Mouse (Mus musculus): ENCODE measurements around the gene Tfpt.

Tfpt gene

GRCm38 (mm10) chr7:3629543-3630477, at the start of gene Tfpt, which contains the start of gene Prpf31:
Gene Tfpt, minus strand, starts transcription at chr7:3629929.
Gene Prpf31, plus strand, starts transcription at chr7:3629985.
- peak; percentile 93 for DNase-seq (ENCODE audit: low read depth)

GRCm38 (mm10) chr7:3677342-3677741, 47.6 kb upstream of the Tfpt start, which contains the start of gene Tmc4:
Gene Tmc4, minus strand, starts transcription at chr7:3677553.
- DNase-seq (ENCODE audit: low read depth), result no peak

- DNase-seq (ENCODE audit: low read depth), result no peak
These were observed 46.6 kb upstream of the Tfpt start for GRCm38 (mm10) chr7:3676371-3676770.

- no peak for DNase-seq (ENCODE audit: low read depth)
These were observed 45.5 kb upstream of the Tfpt start for GRCm38 (mm10) chr7:3675228-3675548.

GRCm38 (mm10) chr7:3674507-3675227, 44.9 kb upstream of the Tfpt start:
- DNase-seq (ENCODE audit: low read depth), result peak; percentile 89

- peak; percentile 21 for DNase-seq (ENCODE audit: low read depth)
These were observed 37.2 kb upstream of the Tfpt start for GRCm38 (mm10) chr7:3666921-3667391.

GRCm38 (mm10) chr7:3665215-3666114, 35.7 kb upstream of the Tfpt start, which contains the start of gene Leng1:
Gene Leng1, minus strand, starts transcription at chr7:3665840.
- peak; percentile 97 for DNase-seq (ENCODE audit: low read depth)

- no peak for DNase-seq (ENCODE audit: low read depth)
These were observed 34.9 kb upstream of the Tfpt start for GRCm38 (mm10) chr7:3664524-3665214.

- DNase-seq (ENCODE audit: low read depth), result no peak
These were observed 28.8 kb upstream of the Tfpt start for GRCm38 (mm10) chr7:3658578-3658977.

GRCm38 (mm10) chr7:3656966-3657365, 27.2 kb upstream of the Tfpt start:
- DNase-seq (ENCODE audit: low read depth), result no peak

- no peak for DNase-seq (ENCODE audit: low read depth)
These were observed 16.9 kb upstream of the Tfpt start for GRCm38 (mm10) chr7:3646641-3647040.

- DNase-seq (ENCODE audit: low read depth), result peak; percentile 41
These were observed 16.5 kb upstream of the Tfpt start for GRCm38 (mm10) chr7:3646188-3646587.

- DNase-seq (ENCODE audit: low read depth), result no peak
These were observed 15.8 kb upstream of the Tfpt start for GRCm38 (mm10) chr7:3645488-3646025.

- peak; percentile 100 for DNase-seq (ENCODE audit: low read depth)
These were observed 15.2 kb upstream of the Tfpt start, which contains the start of gene Cnot3 for GRCm38 (mm10) chr7:3644672-3645487. Gene Cnot3, plus strand, starts transcription at chr7:3645268.

- DNase-seq (ENCODE audit: low read depth), result no peak
These were observed 14.6 kb upstream of the Tfpt start for GRCm38 (mm10) chr7:3644348-3644671.

- DNase-seq (ENCODE audit: low read depth), result no peak
These were observed 14.1 kb upstream of the Tfpt start for GRCm38 (mm10) chr7:3643843-3644242.

- no peak for DNase-seq (ENCODE audit: low read depth)
These were observed 13.7 kb upstream of the Tfpt start for GRCm38 (mm10) chr7:3643412-3643811.

GRCm38 (mm10) chr7:3630478-3630815, 718 bp upstream of the Tfpt start:
- DNase-seq (ENCODE audit: low read depth), result no peak

GRCm38 (mm10) chr7:3629030-3629429, 699 bp downstream of the Tfpt start:
- no peak for DNase-seq (ENCODE audit: low read depth)
